Mouse (Mus musculus): ENCODE data around the gene Cphx3. TPM values are rescaled to one million over a fixed set of nuclear protein-coding genes. Genes with fewer than 3 reads are reported as not detected.
"Not testable (repeated sequence)": the region's sequence is repeated elsewhere in the genome, so short reads cannot be mapped to it uniquely, and the experiment has no call there.

The Cphx3 gene
- polyA plus RNA-seq (2015; fragmentation: Nextera tagmentation; extraction: Ambion mirVana), result not detected in 2 replicates

- ATAC-seq; H3K4me2 ChIP-seq (replicated peaks); H3K27ac ChIP-seq; H3K4me3 ChIP-seq (replicated peaks); H3K9me3 ChIP-seq; H3K36me3 ChIP-seq; H3K27me3 ChIP-seq; H3K9ac ChIP-seq (replicated peaks); H3K4me1 ChIP-seq (replicated peaks): not testable (repeated sequence)
- WGBS, result no CpG with 5 or more reads among the region's 1 CpGs
These were observed at the start of gene Cphx3 for GRCm38 (mm10) chr14:26081997-26082396. TSS of gene Cphx3 (plus strand) at chr14:26082297.

GRCm38 (mm10) chr14:26034364-26034763 is 47.7 kb upstream of the Cphx3 start:
- not testable (repeated sequence) for ATAC-seq; H3K4me3 ChIP-seq (replicated peaks); H3K4me1 ChIP-seq (replicated peaks); H3K9ac ChIP-seq (replicated peaks); H3K27ac ChIP-seq; H3K36me3 ChIP-seq; H3K27me3 ChIP-seq; H3K4me2 ChIP-seq (replicated peaks); H3K9me3 ChIP-seq
- WGBS, result no CpG with 5 or more reads among the region's 3 CpGs

- not testable (repeated sequence) for H3K27me3 ChIP-seq, ATAC-seq
- WGBS, result no CpG with 5 or more reads among the region's 6 CpGs
These were observed 46.7 kb upstream of the Cphx3 start for GRCm38 (mm10) chr14:26035439-26035838.

GRCm38 (mm10) chr14:26042611-26043010 is 39.5 kb upstream of the Cphx3 start, which contains the start of gene Gm9780:
TSS of gene Gm9780 (minus strand) at chr14:26042711.
- not testable (repeated sequence) for H3K27me3 ChIP-seq; H3K4me3 ChIP-seq (replicated peaks); H3K4me1 ChIP-seq (replicated peaks); H3K36me3 ChIP-seq; H3K9me3 ChIP-seq; ATAC-seq; H3K9ac ChIP-seq (replicated peaks); H3K4me2 ChIP-seq (replicated peaks); H3K27ac ChIP-seq
- WGBS, result no CpG with 5 or more reads among the region's 26 CpGs

More at GRCm38 (mm10) chr14:26035439-26035838, 46.7 kb upstream of the Cphx3 start:
- not testable (repeated sequence) for H3K4me1 ChIP-seq (replicated peaks); H3K4me2 ChIP-seq (replicated peaks); H3K36me3 ChIP-seq; H3K9me3 ChIP-seq; H3K4me3 ChIP-seq (replicated peaks); H3K27ac ChIP-seq; H3K9ac ChIP-seq (replicated peaks)

- H3K4me3 ChIP-seq (replicated peaks); H3K4me1 ChIP-seq (replicated peaks); H3K36me3 ChIP-seq; H3K4me2 ChIP-seq (replicated peaks); H3K27ac ChIP-seq; H3K9ac ChIP-seq (replicated peaks); ATAC-seq; H3K9me3 ChIP-seq; H3K27me3 ChIP-seq: not testable (repeated sequence)
- WGBS, result no CpG with 5 or more reads among the region's 5 CpGs
These were observed 37.1 kb upstream of the Cphx3 start for GRCm38 (mm10) chr14:26045007-26045406.

- H3K9me3 ChIP-seq; H3K4me2 ChIP-seq (replicated peaks); H3K27ac ChIP-seq; H3K4me3 ChIP-seq (replicated peaks); H3K4me1 ChIP-seq (replicated peaks); H3K36me3 ChIP-seq; H3K9ac ChIP-seq (replicated peaks); ATAC-seq; H3K27me3 ChIP-seq: not testable (repeated sequence)
- WGBS, result no CpG with 5 or more reads among the region's 8 CpGs
These were observed 35.1 kb upstream of the Cphx3 start for GRCm38 (mm10) chr14:26047026-26047425.

GRCm38 (mm10) chr14:26048767-26049166 is 33.3 kb upstream of the Cphx3 start:
- H3K27me3 ChIP-seq; H3K9ac ChIP-seq (replicated peaks); H3K27ac ChIP-seq; H3K9me3 ChIP-seq; H3K36me3 ChIP-seq; H3K4me2 ChIP-seq (replicated peaks); H3K4me1 ChIP-seq (replicated peaks); H3K4me3 ChIP-seq (replicated peaks); ATAC-seq: not testable (repeated sequence)
- no CpG with 5 or more reads among the region's 9 CpGs for WGBS

GRCm38 (mm10) chr14:26058184-26058583 is 23.9 kb upstream of the Cphx3 start:
- no CpG with 5 or more reads among the region's 3 CpGs for whole genome bisulfite sequencing
- H3K4me3 ChIP-seq (replicated peaks); H3K27ac ChIP-seq; ATAC-seq; H3K4me1 ChIP-seq (replicated peaks); H3K4me2 ChIP-seq (replicated peaks); H3K27me3 ChIP-seq; H3K9ac ChIP-seq (replicated peaks); H3K9me3 ChIP-seq; H3K36me3 ChIP-seq: not testable (repeated sequence)

GRCm38 (mm10) chr14:26059362-26059761 is 22.7 kb upstream of the Cphx3 start:
- ATAC-seq; H3K4me1 ChIP-seq (replicated peaks); H3K9ac ChIP-seq (replicated peaks); H3K27me3 ChIP-seq; H3K36me3 ChIP-seq; H3K4me2 ChIP-seq (replicated peaks); H3K27ac ChIP-seq; H3K9me3 ChIP-seq; H3K4me3 ChIP-seq (replicated peaks): not testable (repeated sequence)
- WGBS, result no CpG with 5 or more reads among the region's 6 CpGs

- H3K9me3 ChIP-seq; H3K9ac ChIP-seq (replicated peaks); H3K27ac ChIP-seq; H3K27me3 ChIP-seq; H3K4me3 ChIP-seq (replicated peaks); H3K4me2 ChIP-seq (replicated peaks); H3K4me1 ChIP-seq (replicated peaks); H3K36me3 ChIP-seq: not testable (repeated sequence)
- peak; percentile 95 for ATAC-seq
- WGBS, result no CpG with 5 or more reads among the region's 44 CpGs
These were observed 15.3 kb upstream of the Cphx3 start for GRCm38 (mm10) chr14:26066574-26067324.

- WGBS, result no CpG with 5 or more reads among the region's 10 CpGs
- not testable (repeated sequence) for H3K9me3 ChIP-seq; H3K4me1 ChIP-seq (replicated peaks); H3K36me3 ChIP-seq; H3K9ac ChIP-seq (replicated peaks); H3K4me2 ChIP-seq (replicated peaks); H3K27ac ChIP-seq; H3K27me3 ChIP-seq; H3K4me3 ChIP-seq (replicated peaks)
- peak; percentile 86; the same call in 1 of the 2 replicates for ATAC-seq
These were observed 14.8 kb upstream of the Cphx3 start, which contains the start of gene Tmem254c for GRCm38 (mm10) chr14:26067325-26067633. TSS of gene Tmem254c (minus strand) at chr14:26067355.

GRCm38 (mm10) chr14:26076620-26077390 is 5.3 kb upstream of the Cphx3 start:
- not testable (repeated sequence) for H3K4me1 ChIP-seq (replicated peaks); H3K9ac ChIP-seq (replicated peaks); H3K27me3 ChIP-seq; H3K36me3 ChIP-seq; H3K4me3 ChIP-seq (replicated peaks); H3K9me3 ChIP-seq; H3K4me2 ChIP-seq (replicated peaks); ATAC-seq; H3K27ac ChIP-seq
- WGBS, result no CpG with 5 or more reads among the region's 5 CpGs
